Mouse (Mus musculus): ENCODE measurements around the gene Pdrg1. TPM values are rescaled to one million over a fixed set of nuclear protein-coding genes. Genes with fewer than 3 reads are reported as not detected.

Gene Pdrg1
- polyA plus RNA-seq, 1 experiment from 2014 or later, result 130 TPM

- no peak overlapping the region for H3K27ac ChIP-seq (ENCODE audit: low read length)
- ATAC-seq (ENCODE audit: low FRiP score, low TSS enrichment), result no peak
- H3K9me3 ChIP-seq (ENCODE audit: low read length), result no peaks in the 10 kb centered on the region
- no peaks in the 10 kb centered on the region for H3K4me1 ChIP-seq (ENCODE audit: insufficient read depth, low read length)
- H3K9ac ChIP-seq (replicated peaks; ENCODE audit: low read length), result no peak overlapping the region
- 82% methylated on average over 6 of the region's 6 CpGs for WGBS
- H3K4me2 ChIP-seq (replicated peaks; ENCODE audit: low read depth, low read length), result no peak overlapping the region
- H3K36me3 ChIP-seq (ENCODE audit: insufficient read depth, low read length), result no peaks in the 10 kb centered on the region
- peaks cover 20% of the 10 kb centered on the region for H3K27me3 ChIP-seq (ENCODE audit: insufficient read depth, low read length)
- H3K4me3 ChIP-seq (ENCODE audit: low read length), result no peak overlapping the region
These were observed 35.9 kb upstream of the Pdrg1 start for GRCm38 (mm10) chr2:153051095-153051494.

- no peaks in the 10 kb centered on the region for H3K36me3 ChIP-seq (ENCODE audit: insufficient read depth, low read length)
- H3K27ac ChIP-seq (ENCODE audit: low read length), result no peak overlapping the region
- ATAC-seq (ENCODE audit: low FRiP score, low TSS enrichment), result no peak
- peaks cover 20% of the 10 kb centered on the region for H3K27me3 ChIP-seq (ENCODE audit: insufficient read depth, low read length)
- H3K9ac ChIP-seq (replicated peaks; ENCODE audit: low read length), result no peak overlapping the region
- no peaks in the 10 kb centered on the region for H3K4me1 ChIP-seq (ENCODE audit: insufficient read depth, low read length)
- H3K4me3 ChIP-seq (ENCODE audit: low read length), result no peak overlapping the region
- no peak overlapping the region for H3K4me2 ChIP-seq (replicated peaks; ENCODE audit: low read depth, low read length)
- WGBS, result 87% methylated on average over 4 of the region's 4 CpGs
- no peaks in the 10 kb centered on the region for H3K9me3 ChIP-seq (ENCODE audit: low read length)
These were observed 34.8 kb upstream of the Pdrg1 start for GRCm38 (mm10) chr2:153049997-153050358.

GRCm38 (mm10) chr2:153049288-153049996 is 34.2 kb upstream of the Pdrg1 start:
- 34% methylated on average over 9 of the region's 9 CpGs for WGBS
- no peaks in the 10 kb centered on the region for H3K36me3 ChIP-seq (ENCODE audit: insufficient read depth, low read length)
- peaks cover 20% of the 10 kb centered on the region for H3K27me3 ChIP-seq (ENCODE audit: insufficient read depth, low read length)
- no peaks in the 10 kb centered on the region for H3K9me3 ChIP-seq (ENCODE audit: low read length)
- peak overlapping the region; percentile 58 for H3K27ac ChIP-seq (ENCODE audit: low read length)
- H3K4me3 ChIP-seq (ENCODE audit: low read length), result no peak overlapping the region
- no peaks in the 10 kb centered on the region for H3K4me1 ChIP-seq (ENCODE audit: insufficient read depth, low read length)
- no peak overlapping the region for H3K4me2 ChIP-seq (replicated peaks; ENCODE audit: low read depth, low read length)
- ATAC-seq (ENCODE audit: low FRiP score, low TSS enrichment), result no peak
- 0 out of 2 replicates have a peak overlapping the region, but pooled peaks have one; percentile 9 for H3K9ac ChIP-seq (replicated peaks; ENCODE audit: low read length)

- no peak for ATAC-seq (ENCODE audit: low FRiP score, low TSS enrichment)
- H3K27ac ChIP-seq (ENCODE audit: low read length), result no peak overlapping the region
These were observed 32.7 kb upstream of the Pdrg1 start for GRCm38 (mm10) chr2:153047828-153048465.

GRCm38 (mm10) chr2:153045884-153046299 is 30.7 kb upstream of the Pdrg1 start:
- no peak overlapping the region for H3K4me2 ChIP-seq (replicated peaks; ENCODE audit: low read depth, low read length)
- no peak overlapping the region for H3K27ac ChIP-seq (ENCODE audit: low read length)
- peaks cover 4% of the 10 kb centered on the region; the same call in 1 of the 2 replicates for H3K4me1 ChIP-seq (ENCODE audit: insufficient read depth, low read length)
- H3K9ac ChIP-seq (replicated peaks; ENCODE audit: low read length), result no peak overlapping the region
- 35% methylated on average over 8 of the region's 8 CpGs for WGBS
- ATAC-seq (ENCODE audit: low FRiP score, low TSS enrichment), result no peak
- no peaks in the 10 kb centered on the region for H3K27me3 ChIP-seq (ENCODE audit: insufficient read depth, low read length)
- H3K4me3 ChIP-seq (ENCODE audit: low read length), result no peak overlapping the region
- no peaks in the 10 kb centered on the region for H3K9me3 ChIP-seq (ENCODE audit: low read length)
- H3K36me3 ChIP-seq (ENCODE audit: insufficient read depth, low read length), result no peaks in the 10 kb centered on the region

More at GRCm38 (mm10) chr2:153047828-153048465, 32.7 kb upstream of the Pdrg1 start:
- Histone ChIP-seq H3K36me3 (ENCODE audit: insufficient read depth, low read length) (no peaks in the 10 kb centered on the region), H3K27me3 (ENCODE audit: insufficient read depth, low read length) (peaks cover 13% of the 10 kb centered on the region), H3K9ac (replicated peaks; ENCODE audit: low read length) (no peak overlapping the region), H3K4me2 (replicated peaks; ENCODE audit: low read depth, low read length) (no peak overlapping the region), H3K4me3 (ENCODE audit: low read length) (no peak overlapping the region), H3K9me3 (ENCODE audit: low read length) (no peaks in the 10 kb centered on the region), H3K4me1 (ENCODE audit: insufficient read depth, low read length) (peaks cover 4% of the 10 kb centered on the region; the same call in 1 of the 2 replicates)
- 48% methylated on average over 17 of the region's 17 CpGs for WGBS

GRCm38 (mm10) chr2:153043886-153044285 is 28.7 kb upstream of the Pdrg1 start:
- Histone ChIP-seq H3K36me3 (ENCODE audit: insufficient read depth, low read length) (no peaks in the 10 kb centered on the region), H3K4me2 (replicated peaks; ENCODE audit: low read depth, low read length) (no peak overlapping the region), H3K9ac (replicated peaks; ENCODE audit: low read length) (no peak overlapping the region), H3K9me3 (ENCODE audit: low read length) (no peaks in the 10 kb centered on the region), H3K4me1 (ENCODE audit: insufficient read depth, low read length) (peaks cover 4% of the 10 kb centered on the region; the same call in 1 of the 2 replicates), H3K27ac (ENCODE audit: low read length) (no peak overlapping the region), H3K27me3 (ENCODE audit: insufficient read depth, low read length) (no peaks in the 10 kb centered on the region), H3K4me3 (ENCODE audit: low read length) (no peak overlapping the region)
- WGBS, result 52% methylated on average over 3 of the region's 3 CpGs
- ATAC-seq (ENCODE audit: low FRiP score, low TSS enrichment), result no peak

- peaks cover 20% of the 10 kb centered on the region for H3K27me3 ChIP-seq (ENCODE audit: insufficient read depth, low read length)
- H3K4me3 ChIP-seq (ENCODE audit: low read length), result no peak overlapping the region
- no peak overlapping the region for H3K9ac ChIP-seq (replicated peaks; ENCODE audit: low read length)
- peaks cover 6% of the 10 kb centered on the region for H3K4me1 ChIP-seq (ENCODE audit: insufficient read depth, low read length)
- H3K9me3 ChIP-seq (ENCODE audit: low read length), result no peaks in the 10 kb centered on the region
- 0 out of 2 replicates have a peak, but pooled peaks have one; percentile 20 for ATAC-seq (ENCODE audit: low FRiP score, low TSS enrichment)
- no peak overlapping the region for H3K27ac ChIP-seq (ENCODE audit: low read length)
- no peaks in the 10 kb centered on the region for H3K36me3 ChIP-seq (ENCODE audit: insufficient read depth, low read length)
- WGBS, result 18% methylated on average over 2 of the region's 2 CpGs
- no peak overlapping the region for H3K4me2 ChIP-seq (replicated peaks; ENCODE audit: low read depth, low read length)
These were observed 21.5 kb upstream of the Pdrg1 start for GRCm38 (mm10) chr2:153036690-153037089.

- H3K27me3 ChIP-seq (ENCODE audit: insufficient read depth, low read length), result peaks cover 38% of the 10 kb centered on the region
- H3K4me2 ChIP-seq (replicated peaks; ENCODE audit: low read depth, low read length), result no peak overlapping the region
- no peaks in the 10 kb centered on the region for H3K36me3 ChIP-seq (ENCODE audit: insufficient read depth, low read length)
- H3K4me3 ChIP-seq (ENCODE audit: low read length), result no peak overlapping the region
- H3K9me3 ChIP-seq (ENCODE audit: low read length), result no peaks in the 10 kb centered on the region
- WGBS, result 71% methylated on average over 5 of the region's 5 CpGs
- no peak overlapping the region for H3K9ac ChIP-seq (replicated peaks; ENCODE audit: low read length)
- ATAC-seq (ENCODE audit: low FRiP score, low TSS enrichment), result no peak
- peaks cover 10% of the 10 kb centered on the region for H3K4me1 ChIP-seq (ENCODE audit: insufficient read depth, low read length)
- no peak overlapping the region for H3K27ac ChIP-seq (ENCODE audit: low read length)
These were observed 18.5 kb upstream of the Pdrg1 start for GRCm38 (mm10) chr2:153033545-153034230.

GRCm38 (mm10) chr2:153032973-153033372 is 17.7 kb upstream of the Pdrg1 start:
- Histone ChIP-seq H3K4me1 (ENCODE audit: insufficient read depth, low read length) (peaks cover 10% of the 10 kb centered on the region), H3K27ac (ENCODE audit: low read length) (no peak overlapping the region), H3K36me3 (ENCODE audit: insufficient read depth, low read length) (no peaks in the 10 kb centered on the region), H3K4me2 (replicated peaks; ENCODE audit: low read depth, low read length) (no peak overlapping the region), H3K27me3 (ENCODE audit: insufficient read depth, low read length) (peaks cover 38% of the 10 kb centered on the region), H3K9me3 (ENCODE audit: low read length) (no peaks in the 10 kb centered on the region), H3K4me3 (ENCODE audit: low read length) (no peak overlapping the region), H3K9ac (replicated peaks; ENCODE audit: low read length) (no peak overlapping the region)
- WGBS, result 12% methylated on average over 4 of the region's 4 CpGs
- no peak for ATAC-seq (ENCODE audit: low FRiP score, low TSS enrichment)
